Mouse (Mus musculus): ENCODE measurements around the gene Kncn. TPM values are rescaled to one million over a fixed set of nuclear protein-coding genes. Genes with fewer than 3 reads are reported as not detected.

Kncn gene
- polyA plus RNA-seq, 1 experiment from 2014 or later = not detected

DNA sequence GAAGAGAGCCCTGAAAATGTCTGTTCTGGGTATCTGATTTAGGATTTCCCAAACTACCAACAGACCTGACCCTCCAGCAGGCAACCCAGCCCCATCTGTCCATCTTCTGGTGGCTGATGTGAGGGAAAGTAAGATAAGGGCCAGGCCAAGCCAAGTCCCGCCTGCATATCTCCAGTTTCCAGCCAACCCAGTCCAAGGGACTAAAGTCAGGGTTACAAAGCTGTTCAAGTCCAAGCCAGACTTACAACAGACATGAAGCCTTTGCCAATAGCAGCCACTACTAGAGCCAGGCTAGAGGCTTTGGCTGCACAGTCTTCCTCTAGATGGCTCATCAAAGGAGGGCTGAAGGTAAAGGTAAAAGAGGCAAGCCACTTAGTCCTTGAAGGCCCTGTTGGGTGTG lies 23.8 kb downstream of the Kncn start:
- Histone ChIP-seq H3K9me3 (no peaks in the 10 kb centered on the region), H3K27ac (no peak overlapping the region), H3K27me3 (peaks cover 64% of the 10 kb centered on the region), H3K4me2 (no peak overlapping the region), H3K4me1 (peaks cover 15% of the 10 kb centered on the region), H3K9ac (no peak overlapping the region), H3K4me3 (no peak overlapping the region), H3K36me3 (no peaks in the 10 kb centered on the region)
- WGBS = 72% methylated on average over 1 of the region's 1 CpGs
- ATAC-seq (ENCODE audit: insufficient number of reproducible peaks, insufficient read depth, low FRiP score, low TSS enrichment, low read depth) = no peak

DNA sequence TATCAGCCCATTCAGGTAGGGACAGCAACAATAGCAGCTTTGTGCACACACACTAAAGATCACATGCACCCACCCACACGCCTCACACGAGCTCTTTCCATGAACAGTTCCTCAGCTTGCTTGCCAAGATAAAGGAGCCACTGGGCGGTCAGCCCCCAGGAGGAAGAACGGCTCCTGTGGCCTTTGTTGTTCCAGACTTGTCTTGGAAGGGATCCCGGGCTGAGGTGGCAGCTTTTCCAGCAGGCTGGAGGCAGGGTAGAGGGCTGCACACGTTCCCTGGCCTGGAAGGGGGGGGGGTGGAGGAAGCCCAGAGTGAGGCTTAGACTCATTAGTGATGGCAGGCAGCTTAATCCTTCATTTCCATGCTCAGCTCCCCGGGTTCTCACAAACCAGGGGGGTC lies 24.4 kb downstream of the Kncn start:
- H3K4me2 ChIP-seq = no peak overlapping the region
- 12% methylated on average over 7 of the region's 7 CpGs for WGBS
- H3K4me1 ChIP-seq = peaks cover 15% of the 10 kb centered on the region
- ATAC-seq (ENCODE audit: insufficient number of reproducible peaks, insufficient read depth, low FRiP score, low TSS enrichment, low read depth) = no peak
- H3K9ac ChIP-seq = no peak overlapping the region
- peaks cover 58% of the 10 kb centered on the region for H3K27me3 ChIP-seq
- H3K9me3 ChIP-seq = no peaks in the 10 kb centered on the region
- H3K4me3 ChIP-seq = no peak overlapping the region
- H3K36me3 ChIP-seq = no peaks in the 10 kb centered on the region
- no peak overlapping the region for H3K27ac ChIP-seq

DNA sequence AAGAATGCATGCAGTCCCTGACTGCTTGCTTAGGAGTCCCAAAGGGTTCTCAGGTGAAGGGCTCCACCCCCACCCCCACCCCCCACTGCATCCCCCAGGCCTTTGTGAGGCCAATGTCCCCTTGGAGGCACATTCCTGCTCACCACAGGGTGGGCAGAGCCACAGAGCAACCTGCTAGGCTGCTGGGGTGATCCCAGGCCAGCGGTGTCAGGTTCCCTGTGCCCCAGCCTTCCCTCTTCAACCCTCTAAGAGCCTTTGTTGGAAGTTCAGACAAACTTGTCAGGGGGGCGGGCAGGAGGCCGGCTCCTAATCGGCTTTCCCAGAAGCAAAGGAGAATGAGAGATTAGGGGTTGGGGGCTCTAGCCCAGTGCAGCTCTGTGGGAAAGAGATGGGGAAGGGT lies 27.4 kb downstream of the Kncn start:
- Histone ChIP-seq H3K9ac (no peak overlapping the region), H3K4me2 (no peak overlapping the region), H3K4me3 (no peak overlapping the region), H3K27me3 (peaks cover 34% of the 10 kb centered on the region), H3K27ac (0 out of 2 replicates have a peak overlapping the region, but pooled peaks have one; percentile 1), H3K9me3 (no peaks in the 10 kb centered on the region), H3K4me1 (peaks cover 11% of the 10 kb centered on the region), H3K36me3 (no peaks in the 10 kb centered on the region)
- WGBS = 11% methylated on average over 4 of the region's 4 CpGs
- peak; percentile 79 for ATAC-seq (ENCODE audit: insufficient number of reproducible peaks, insufficient read depth, low FRiP score, low TSS enrichment, low read depth)

DNA sequence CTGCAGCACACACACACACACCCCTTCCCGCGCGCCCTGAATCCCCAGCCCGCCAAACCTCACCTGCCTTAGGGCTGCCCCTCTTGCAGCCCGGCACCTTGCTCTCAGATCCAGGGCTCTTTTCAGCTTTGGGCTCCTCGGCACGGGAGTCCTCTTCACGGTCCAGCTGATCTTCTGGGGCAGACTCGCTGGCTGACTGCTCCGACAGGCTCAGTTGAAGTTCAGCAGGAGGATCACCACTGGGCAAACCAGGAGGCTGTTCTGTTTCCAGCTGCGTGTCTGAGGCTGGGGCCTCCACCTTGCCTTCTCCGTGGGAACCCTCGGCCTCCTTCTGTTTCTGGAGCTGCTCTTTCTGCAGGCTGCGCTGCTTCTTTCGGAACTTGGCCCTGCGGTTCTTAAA lies 35.7 kb downstream of the Kncn start:
- Histone ChIP-seq H3K27me3 (peaks cover 34% of the 10 kb centered on the region), H3K4me3 (no peak overlapping the region), H3K4me1 (no peaks in the 10 kb centered on the region; the same call in 1 of the 2 replicates), H3K27ac (no peak overlapping the region), H3K36me3 (no peaks in the 10 kb centered on the region), H3K4me2 (no peak overlapping the region), H3K9ac (no peak overlapping the region), H3K9me3 (no peaks in the 10 kb centered on the region)
- ATAC-seq (ENCODE audit: insufficient number of reproducible peaks, insufficient read depth, low FRiP score, low TSS enrichment, low read depth) = no peak
- WGBS = 85% methylated on average over 16 of the region's 16 CpGs

DNA sequence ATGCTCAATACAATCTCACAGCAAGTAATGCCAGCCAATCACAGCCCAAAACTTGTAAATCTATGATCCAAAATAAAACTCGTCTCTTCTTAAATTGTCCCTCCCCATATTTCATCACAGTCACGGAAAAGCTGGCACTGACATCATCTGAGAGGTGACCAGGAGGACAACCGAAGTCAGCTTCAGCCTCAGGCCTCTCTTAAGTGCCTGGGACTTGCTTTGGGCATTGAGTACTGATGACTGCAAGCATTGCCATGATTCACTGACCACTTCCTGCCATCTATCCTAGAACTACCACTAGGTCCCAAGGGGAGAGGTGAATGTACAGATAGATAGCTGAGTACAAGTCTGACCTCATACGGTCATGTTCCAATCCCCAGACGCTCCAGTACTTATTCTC lies 38.5 kb downstream of the Kncn start:
- Histone ChIP-seq H3K4me3 (no peak overlapping the region), H3K4me2 (no peak overlapping the region), H3K27ac (no peak overlapping the region), H3K9me3 (no peaks in the 10 kb centered on the region), H3K36me3 (no peaks in the 10 kb centered on the region), H3K27me3 (peaks cover 29% of the 10 kb centered on the region), H3K9ac (no peak overlapping the region), H3K4me1 (no peaks in the 10 kb centered on the region; the same call in 1 of the 2 replicates)
- 86% methylated on average over 5 of the region's 5 CpGs for WGBS
- ATAC-seq (ENCODE audit: insufficient number of reproducible peaks, insufficient read depth, low FRiP score, low TSS enrichment, low read depth) = no peak

DNA sequence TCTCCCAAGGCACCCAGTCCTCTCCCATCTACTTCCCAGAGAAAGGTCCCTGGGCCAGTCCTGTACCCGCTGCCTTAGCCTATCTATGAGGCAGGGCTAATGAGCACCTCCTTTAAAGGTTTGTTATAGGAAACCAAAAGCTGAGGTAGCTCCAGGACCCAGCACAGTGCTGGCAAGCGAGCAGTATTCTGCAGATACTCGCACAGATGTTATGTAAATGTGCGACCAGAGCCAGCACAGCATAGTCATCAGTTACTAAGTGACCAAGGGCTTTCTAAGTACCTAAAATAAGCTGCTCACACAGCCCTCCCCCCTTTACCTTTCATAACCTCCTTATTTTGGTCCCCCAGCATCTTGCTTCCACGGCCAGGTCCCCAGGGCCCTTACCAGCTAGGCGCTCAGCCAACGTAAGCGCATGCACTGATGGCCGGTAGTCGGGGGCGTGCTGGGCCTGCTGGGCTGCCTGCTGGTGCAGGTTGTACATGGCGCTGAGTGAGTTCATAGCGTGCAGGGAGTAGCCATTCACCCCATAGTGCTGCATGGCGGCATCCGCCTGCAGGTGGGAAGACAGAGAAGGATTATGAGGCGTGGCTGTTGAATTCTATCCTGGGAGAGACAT lies 39.2 kb downstream of the Kncn start:
- H3K4me1 ChIP-seq = no peaks in the 10 kb centered on the region; the same call in 1 of the 2 replicates
- no peak overlapping the region for H3K4me3 ChIP-seq
- H3K27me3 ChIP-seq = peaks cover 28% of the 10 kb centered on the region
- H3K27ac ChIP-seq = no peak overlapping the region
- H3K36me3 ChIP-seq = no peaks in the 10 kb centered on the region
- H3K4me2 ChIP-seq = no peak overlapping the region
- no peak overlapping the region for H3K9ac ChIP-seq
- WGBS = 83% methylated on average over 16 of the region's 16 CpGs
- no peaks in the 10 kb centered on the region for H3K9me3 ChIP-seq
- no peak for ATAC-seq (ENCODE audit: insufficient number of reproducible peaks, insufficient read depth, low FRiP score, low TSS enrichment, low read depth)

DNA sequence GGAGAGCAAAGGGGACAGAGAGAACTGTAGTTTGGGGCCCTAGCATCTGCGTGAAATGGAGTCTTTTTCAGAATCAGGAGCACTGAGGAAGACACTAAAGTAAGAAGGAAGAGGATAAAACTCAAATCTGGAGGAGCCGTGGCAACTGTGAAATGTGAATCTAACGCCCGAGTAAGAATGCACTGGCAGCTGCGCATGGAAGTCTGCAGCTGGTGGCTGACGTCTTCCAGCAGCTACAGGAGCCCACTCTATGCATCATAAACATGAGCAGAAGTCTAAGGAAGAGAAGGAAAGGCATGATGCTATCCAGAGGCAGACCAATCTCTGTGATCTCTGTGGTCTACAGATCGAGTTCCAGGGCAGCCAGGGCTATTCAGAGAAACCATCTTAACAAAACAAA lies 43.4 kb downstream of the Kncn start:
- no peaks in the 10 kb centered on the region for H3K9me3 ChIP-seq
- H3K4me3 ChIP-seq = no peak overlapping the region
- ATAC-seq (ENCODE audit: insufficient number of reproducible peaks, insufficient read depth, low FRiP score, low TSS enrichment, low read depth) = no peak
- H3K4me1 ChIP-seq = no peaks in the 10 kb centered on the region; the same call in 1 of the 2 replicates
- no peak overlapping the region for H3K27ac ChIP-seq
- WGBS = 56% methylated on average over 7 of the region's 7 CpGs
- no peak overlapping the region for H3K9ac ChIP-seq
- H3K27me3 ChIP-seq = peaks cover 62% of the 10 kb centered on the region
- H3K4me2 ChIP-seq = no peak overlapping the region
- H3K36me3 ChIP-seq = no peaks in the 10 kb centered on the region

DNA sequence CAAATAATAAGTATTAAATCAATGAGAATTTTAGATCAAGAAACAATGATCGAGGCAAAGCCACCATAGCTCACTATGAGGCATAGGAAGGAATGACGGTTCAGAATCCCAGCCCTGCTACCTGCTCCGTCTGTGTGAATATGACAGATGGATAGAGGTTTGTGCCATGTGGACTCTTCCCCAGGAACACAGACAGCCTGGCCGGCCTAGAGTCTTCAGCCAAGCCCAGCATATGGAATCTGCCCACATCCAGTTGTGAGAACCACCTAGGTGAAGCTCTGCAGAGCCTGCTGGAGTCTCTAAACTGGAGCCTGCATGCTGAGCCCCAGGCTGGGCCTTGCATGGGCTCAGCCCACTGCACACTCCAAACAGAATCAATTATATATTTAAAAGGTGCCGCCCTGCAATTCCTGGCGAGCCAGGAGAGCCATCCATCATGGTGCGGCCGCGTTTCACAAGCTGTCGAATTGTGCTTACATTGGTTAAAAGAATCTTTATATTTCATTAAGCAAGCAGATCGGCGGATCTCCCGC lies 47.4 kb downstream of the Kncn start:
- ATAC-seq (ENCODE audit: insufficient number of reproducible peaks, insufficient read depth, low FRiP score, low TSS enrichment, low read depth) = no peak
- no peaks in the 10 kb centered on the region for H3K36me3 ChIP-seq
- WGBS = 74% methylated on average over 13 of the region's 13 CpGs
- no peak overlapping the region for H3K4me3 ChIP-seq
- H3K4me1 ChIP-seq = peaks cover 16% of the 10 kb centered on the region
- H3K9ac ChIP-seq = no peak overlapping the region
- no peak overlapping the region for H3K4me2 ChIP-seq
- no peak overlapping the region for H3K27ac ChIP-seq
- peaks cover 92% of the 10 kb centered on the region for H3K27me3 ChIP-seq
- no peaks in the 10 kb centered on the region for H3K9me3 ChIP-seq

DNA sequence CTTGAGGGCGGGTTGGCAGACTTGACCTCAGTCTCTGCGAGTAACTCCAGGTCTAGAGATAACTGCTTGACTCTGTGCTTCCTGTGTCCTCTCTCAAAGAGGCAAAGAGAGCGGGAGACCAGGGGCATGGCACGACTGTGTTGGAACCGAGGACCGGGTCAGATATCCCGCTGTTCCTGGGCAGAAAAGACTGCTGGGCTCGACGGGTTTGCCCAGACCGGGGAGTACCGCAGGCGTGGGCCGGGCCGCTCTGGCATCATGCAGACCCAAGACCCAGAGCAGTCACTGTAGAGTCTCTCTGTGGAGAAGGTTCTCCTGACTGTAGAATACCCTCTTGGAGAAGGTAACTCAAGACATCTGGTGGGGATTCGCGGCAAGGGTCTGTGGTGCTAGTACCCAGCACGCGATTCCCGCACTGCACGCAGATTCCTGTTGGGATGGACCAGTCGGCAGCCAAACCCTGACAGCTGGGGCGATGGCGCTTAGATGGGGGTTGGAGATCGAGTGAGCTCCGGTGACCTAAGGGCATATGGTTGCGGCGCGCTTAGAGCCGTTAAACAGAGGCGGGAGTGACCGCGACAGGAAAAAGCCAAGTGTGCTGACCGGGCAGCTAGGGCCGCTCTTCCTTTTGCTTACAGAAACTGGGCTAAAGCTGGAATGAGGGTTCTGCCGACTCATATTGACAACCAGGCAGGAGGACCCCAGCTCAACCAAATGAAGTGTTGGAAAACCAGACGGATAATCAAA lies 51.8 kb downstream of the Kncn start:
- Histone ChIP-seq H3K4me2 (peak overlapping the region; percentile 74), H3K36me3 (no peaks in the 10 kb centered on the region), H3K9ac (no peak overlapping the region), H3K4me3 (peak overlapping the region; percentile 23), H3K9me3 (no peaks in the 10 kb centered on the region), H3K27ac (no peak overlapping the region), H3K4me1 (peaks cover 47% of the 10 kb centered on the region), H3K27me3 (peaks cover 99% of the 10 kb centered on the region)
- ATAC-seq (ENCODE audit: insufficient number of reproducible peaks, insufficient read depth, low FRiP score, low TSS enrichment, low read depth) = no peak
- 3% methylated on average over 36 of the region's 36 CpGs for WGBS

DNA sequence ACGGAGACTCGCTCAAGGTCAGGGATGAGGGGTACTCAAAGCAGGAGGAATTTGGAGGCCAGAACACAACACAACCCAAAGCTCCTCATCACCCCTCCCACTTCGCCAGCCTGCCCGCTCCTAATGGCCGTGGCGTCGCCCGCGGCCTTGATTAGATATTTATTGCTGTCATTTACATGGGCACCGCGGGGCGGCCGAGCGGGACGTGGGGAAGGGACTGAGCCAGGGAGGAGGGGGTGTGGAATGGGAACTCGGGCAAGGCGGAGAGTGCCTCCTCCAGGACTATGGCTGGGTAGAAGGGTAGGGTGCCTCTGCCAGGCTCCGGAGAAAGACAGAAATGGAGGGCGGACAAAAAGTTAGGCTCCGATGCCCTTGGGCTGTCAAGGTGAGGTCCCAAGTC lies 52.4 kb downstream of the Kncn start:
- Histone ChIP-seq H3K36me3 (no peaks in the 10 kb centered on the region), H3K4me1 (peaks cover 47% of the 10 kb centered on the region), H3K9me3 (no peaks in the 10 kb centered on the region), H3K27ac (no peak overlapping the region), H3K4me2 (peak overlapping the region; percentile 74), H3K27me3 (peaks cover 99% of the 10 kb centered on the region), H3K9ac (no peak overlapping the region), H3K4me3 (peak overlapping the region; percentile 23)
- 2% methylated on average over 20 of the region's 20 CpGs for WGBS
- ATAC-seq (ENCODE audit: insufficient number of reproducible peaks, insufficient read depth, low FRiP score, low TSS enrichment, low read depth) = no peak

DNA sequence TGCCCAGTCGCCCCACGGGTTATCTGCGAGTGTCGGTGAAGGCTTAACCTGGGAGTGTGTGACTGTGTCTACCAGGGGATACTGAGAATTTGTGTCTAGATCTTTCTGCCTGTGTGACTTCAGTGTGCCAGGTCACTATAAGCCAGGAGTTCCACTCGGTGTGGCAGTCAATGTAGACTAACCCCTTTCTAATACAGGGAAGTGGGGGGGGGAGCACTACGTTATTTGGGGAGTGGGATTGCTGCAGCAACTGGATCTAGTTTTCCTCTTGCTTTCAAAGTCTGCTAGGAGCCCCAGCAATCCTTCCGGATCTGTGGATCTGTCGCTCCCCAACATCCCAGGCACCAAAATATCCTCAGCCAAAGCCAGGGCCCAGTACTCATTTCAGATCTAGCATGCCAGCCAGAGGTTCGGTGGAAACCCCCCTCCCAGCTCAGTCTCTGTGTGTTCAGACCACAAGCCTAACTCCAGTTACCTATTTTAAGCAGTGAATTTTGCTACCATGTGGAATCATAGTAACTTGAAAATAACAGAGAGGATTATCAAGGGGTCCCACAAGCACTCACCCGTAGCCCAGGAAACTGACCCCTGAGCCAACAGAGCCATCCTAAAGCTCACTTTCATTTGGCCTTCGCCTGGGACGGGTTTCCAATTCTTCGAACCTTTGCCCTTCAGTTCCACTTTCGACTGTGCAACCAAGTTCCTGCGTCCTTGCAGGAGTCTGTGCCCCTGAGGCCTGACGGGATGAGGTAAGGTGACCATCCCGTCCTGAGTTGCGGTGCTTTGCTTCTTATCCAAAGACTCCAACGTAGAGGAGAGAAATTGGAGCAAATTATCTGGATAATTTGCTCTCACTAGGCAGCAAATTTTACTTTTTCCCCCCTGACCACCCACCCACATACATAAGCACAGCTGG lies 53.1 kb downstream of the Kncn start:
- peak overlapping the region; percentile 46 for H3K4me3 ChIP-seq
- H3K4me2 ChIP-seq = peak overlapping the region; percentile 74
- no peak for ATAC-seq (ENCODE audit: insufficient number of reproducible peaks, insufficient read depth, low FRiP score, low TSS enrichment, low read depth)

More for the DNA sequence above, 53.1 kb downstream of the Kncn start:
- H3K9ac ChIP-seq = no peak overlapping the region
- no peak overlapping the region for H3K27ac ChIP-seq
- no peaks in the 10 kb centered on the region for H3K9me3 ChIP-seq
- H3K4me1 ChIP-seq = peaks cover 47% of the 10 kb centered on the region
- no peaks in the 10 kb centered on the region for H3K36me3 ChIP-seq
- WGBS = 8% methylated on average over 19 of the region's 19 CpGs
- peaks cover 99% of the 10 kb centered on the region for H3K27me3 ChIP-seq

Measured in embryonic facial prominence, embryonic 13.5 days (tissue).